Mouse (Mus musculus): Measurements from ENCODE around the gene Unc93a2. TPM values are rescaled to one million over a fixed set of nuclear protein-coding genes. Genes with fewer than 3 reads are reported as not detected.
"Not testable (repeated sequence)": the region's sequence is repeated elsewhere in the genome, so short reads cannot be mapped to it uniquely, and the experiment has no call there.

Gene Unc93a2
- 0.13 and 0.14 TPM in 2 replicates for polyA plus RNA-seq (2012; rRNA removed)

DNA sequence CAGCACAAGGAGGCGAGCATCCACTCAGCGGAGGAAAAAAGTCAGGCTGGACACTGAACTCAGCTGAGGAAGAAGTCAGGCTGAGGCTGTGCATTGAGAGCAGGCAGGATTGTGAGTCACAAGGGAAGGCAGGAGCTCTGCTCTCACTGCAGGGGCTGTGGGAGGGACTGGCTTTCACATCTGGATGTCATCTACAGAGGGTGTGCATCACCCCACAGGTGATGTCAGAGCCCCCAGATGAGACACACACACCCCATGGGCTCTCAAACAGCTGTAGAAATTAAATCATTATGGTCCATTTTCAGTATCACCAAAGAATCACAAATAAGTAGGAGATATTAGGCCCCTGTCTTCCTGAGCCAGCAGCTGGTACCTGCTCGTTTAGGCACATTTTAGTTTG lies at the start of gene Unc93a2:
Unc93a2 (minus strand) TSS at position 101 of the 400 bp plus-strand sequence.
- not testable (repeated sequence) for H3K27ac ChIP-seq (ENCODE audit: insufficient read depth, low read depth, low read length); H3K4me1 ChIP-seq (ENCODE audit: control insufficient read depth, insufficient read depth, low read length); H3K27me3 ChIP-seq (replicated peaks; ENCODE audit: control insufficient read depth, insufficient read depth, low read length); DNase-seq; H3K36me3 ChIP-seq (ENCODE audit: control insufficient read depth, insufficient read depth, low read length); H3K4me3 ChIP-seq (ENCODE audit: insufficient read depth, low read depth, low read length)
- 81% methylated on average over 3 of the region's 3 CpGs for WGBS

- 50% methylated on average over 4 of the region's 4 CpGs for WGBS
- H3K4me3 ChIP-seq (ENCODE audit: insufficient read depth, low read depth, low read length); H3K27ac ChIP-seq (ENCODE audit: insufficient read depth, low read depth, low read length); H3K27me3 ChIP-seq (replicated peaks; ENCODE audit: control insufficient read depth, insufficient read depth, low read length); H3K36me3 ChIP-seq (ENCODE audit: control insufficient read depth, insufficient read depth, low read length); H3K4me1 ChIP-seq (ENCODE audit: control insufficient read depth, insufficient read depth, low read length); DNase-seq: not testable (repeated sequence)
Measured at GRCm38 (mm10) chr17:7434121-7434520, 48.9 kb upstream of the Unc93a2 start.

GRCm38 (mm10) chr17:7430210-7430631 lies 45.0 kb upstream of the Unc93a2 start:
- 63% methylated on average over 4 of the region's 4 CpGs for WGBS
- DNase-seq = peak; percentile 9
- not testable (repeated sequence) for H3K36me3 ChIP-seq (ENCODE audit: control insufficient read depth, insufficient read depth, low read length); H3K27me3 ChIP-seq (replicated peaks; ENCODE audit: control insufficient read depth, insufficient read depth, low read length); H3K4me1 ChIP-seq (ENCODE audit: control insufficient read depth, insufficient read depth, low read length); H3K27ac ChIP-seq (ENCODE audit: insufficient read depth, low read depth, low read length); H3K4me3 ChIP-seq (ENCODE audit: insufficient read depth, low read depth, low read length)

GRCm38 (mm10) chr17:7420191-7420973 lies 35.1 kb upstream of the Unc93a2 start:
- not testable (repeated sequence) for H3K27me3 ChIP-seq (replicated peaks; ENCODE audit: control insufficient read depth, insufficient read depth, low read length); H3K4me3 ChIP-seq (ENCODE audit: insufficient read depth, low read depth, low read length); H3K36me3 ChIP-seq (ENCODE audit: control insufficient read depth, insufficient read depth, low read length); H3K27ac ChIP-seq (ENCODE audit: insufficient read depth, low read depth, low read length); H3K4me1 ChIP-seq (ENCODE audit: control insufficient read depth, insufficient read depth, low read length)
- TF ChIP-seq CTCF (conservative IDR thresholded peaks at IDR 0.05; ENCODE audit: insufficient read depth, insufficient read length, low read depth, low read length) = peak; percentile 32
- WGBS = 37% methylated on average over 3 of the region's 3 CpGs
- peak; percentile 13 for DNase-seq

DNA sequence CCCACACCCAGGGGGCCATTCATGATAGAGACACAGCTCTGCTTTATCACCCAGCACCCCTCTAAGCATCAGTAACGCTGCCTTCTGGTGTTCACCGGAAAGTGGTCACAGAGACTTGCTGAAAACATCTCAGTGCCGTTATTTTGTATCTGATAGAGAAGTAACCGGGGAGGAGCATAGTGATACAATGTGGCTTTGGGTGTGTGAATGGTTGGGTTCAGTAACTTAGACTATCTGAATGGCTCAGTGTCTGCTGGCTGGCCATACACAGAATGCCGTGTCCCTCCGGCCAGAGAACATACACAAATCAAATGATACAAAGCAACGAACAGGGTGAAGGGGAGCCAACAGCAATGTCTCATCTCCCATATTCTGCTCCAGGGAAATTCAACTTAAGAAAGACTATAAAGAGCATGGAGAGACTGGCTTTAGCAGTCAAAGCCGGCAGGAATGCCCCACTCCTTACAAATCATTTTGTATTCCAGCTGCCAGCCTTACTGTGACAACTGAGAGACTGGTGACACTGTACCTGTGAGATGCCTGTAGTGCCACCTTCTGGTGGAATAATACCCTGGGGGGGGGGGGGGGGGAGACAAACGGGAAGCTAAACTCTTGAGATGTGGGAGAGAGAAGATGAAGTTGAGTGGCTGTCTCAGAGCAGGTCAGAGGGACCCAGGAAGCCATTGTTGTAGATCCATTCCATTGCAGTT lies 29.5 kb upstream of the Unc93a2 start:
- not testable (repeated sequence) for H3K4me3 ChIP-seq (ENCODE audit: insufficient read depth, low read depth, low read length); DNase-seq; H3K36me3 ChIP-seq (ENCODE audit: control insufficient read depth, insufficient read depth, low read length); H3K27ac ChIP-seq (ENCODE audit: insufficient read depth, low read depth, low read length); H3K27me3 ChIP-seq (replicated peaks; ENCODE audit: control insufficient read depth, insufficient read depth, low read length); H3K4me1 ChIP-seq (ENCODE audit: control insufficient read depth, insufficient read depth, low read length)
- 73% methylated on average over 8 of the region's 9 CpGs for WGBS

GRCm38 (mm10) chr17:7413336-7413735 lies 28.1 kb upstream of the Unc93a2 start:
- not testable (repeated sequence) for H3K4me3 ChIP-seq (ENCODE audit: insufficient read depth, low read depth, low read length); DNase-seq; H3K36me3 ChIP-seq (ENCODE audit: control insufficient read depth, insufficient read depth, low read length); H3K4me1 ChIP-seq (ENCODE audit: control insufficient read depth, insufficient read depth, low read length); H3K27ac ChIP-seq (ENCODE audit: insufficient read depth, low read depth, low read length); H3K27me3 ChIP-seq (replicated peaks; ENCODE audit: control insufficient read depth, insufficient read depth, low read length)
- 56% methylated on average over 8 of the region's 8 CpGs for WGBS

- H3K4me3 ChIP-seq (ENCODE audit: insufficient read depth, low read depth, low read length); H3K27ac ChIP-seq (ENCODE audit: insufficient read depth, low read depth, low read length); H3K4me1 ChIP-seq (ENCODE audit: control insufficient read depth, insufficient read depth, low read length); H3K27me3 ChIP-seq (replicated peaks; ENCODE audit: control insufficient read depth, insufficient read depth, low read length); H3K36me3 ChIP-seq (ENCODE audit: control insufficient read depth, insufficient read depth, low read length); DNase-seq: not testable (repeated sequence)
- WGBS = 40% methylated on average over 6 of the region's 6 CpGs
Measured at GRCm38 (mm10) chr17:7399770-7400169, 14.5 kb upstream of the Unc93a2 start.

- not testable (repeated sequence) for DNase-seq; H3K4me3 ChIP-seq (ENCODE audit: insufficient read depth, low read depth, low read length); H3K27me3 ChIP-seq (replicated peaks; ENCODE audit: control insufficient read depth, insufficient read depth, low read length); H3K36me3 ChIP-seq (ENCODE audit: control insufficient read depth, insufficient read depth, low read length); H3K4me1 ChIP-seq (ENCODE audit: control insufficient read depth, insufficient read depth, low read length); H3K27ac ChIP-seq (ENCODE audit: insufficient read depth, low read depth, low read length)
- 69% methylated on average over 6 of the region's 6 CpGs for WGBS
Measured at GRCm38 (mm10) chr17:7398198-7398847, 13.1 kb upstream of the Unc93a2 start.

DNA sequence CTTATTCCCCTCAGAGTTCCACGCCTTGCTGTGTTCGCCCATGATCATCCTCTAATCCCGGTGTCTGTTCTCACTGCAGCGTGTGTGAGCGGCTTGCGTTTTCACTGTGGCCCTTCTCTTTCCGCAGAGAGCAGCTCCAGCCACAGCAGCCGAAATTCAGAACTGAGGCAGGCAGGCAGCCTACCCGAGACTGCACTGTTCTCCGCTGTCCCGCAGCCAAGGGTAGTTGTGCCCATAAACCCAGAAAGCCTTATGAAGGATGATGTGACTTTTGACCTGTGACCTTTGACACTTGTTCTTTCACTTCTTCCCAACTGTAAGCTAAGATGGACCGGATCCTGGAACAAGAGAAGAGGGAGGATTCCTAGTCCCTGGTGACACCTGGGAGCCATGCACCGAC lies 11.8 kb upstream of the Unc93a2 start:
- not testable (repeated sequence) for H3K27ac ChIP-seq (ENCODE audit: insufficient read depth, low read depth, low read length)

GRCm38 (mm10) chr17:7396288-7396687 lies 11.0 kb upstream of the Unc93a2 start:
- not testable (repeated sequence) for DNase-seq; H3K36me3 ChIP-seq (ENCODE audit: control insufficient read depth, insufficient read depth, low read length); H3K4me1 ChIP-seq (ENCODE audit: control insufficient read depth, insufficient read depth, low read length); H3K27ac ChIP-seq (ENCODE audit: insufficient read depth, low read depth, low read length); H3K4me3 ChIP-seq (ENCODE audit: insufficient read depth, low read depth, low read length); H3K27me3 ChIP-seq (replicated peaks; ENCODE audit: control insufficient read depth, insufficient read depth, low read length)
- no CpG with 5 or more reads among the region's 2 CpGs for WGBS

More for the DNA sequence above, 11.8 kb upstream of the Unc93a2 start:
- 69% methylated on average over 13 of the region's 13 CpGs for WGBS
- not testable (repeated sequence) for H3K4me3 ChIP-seq (ENCODE audit: insufficient read depth, low read depth, low read length); H3K27me3 ChIP-seq (replicated peaks; ENCODE audit: control insufficient read depth, insufficient read depth, low read length); H3K4me1 ChIP-seq (ENCODE audit: control insufficient read depth, insufficient read depth, low read length); H3K36me3 ChIP-seq (ENCODE audit: control insufficient read depth, insufficient read depth, low read length)
- peak; percentile 18 for DNase-seq

DNA sequence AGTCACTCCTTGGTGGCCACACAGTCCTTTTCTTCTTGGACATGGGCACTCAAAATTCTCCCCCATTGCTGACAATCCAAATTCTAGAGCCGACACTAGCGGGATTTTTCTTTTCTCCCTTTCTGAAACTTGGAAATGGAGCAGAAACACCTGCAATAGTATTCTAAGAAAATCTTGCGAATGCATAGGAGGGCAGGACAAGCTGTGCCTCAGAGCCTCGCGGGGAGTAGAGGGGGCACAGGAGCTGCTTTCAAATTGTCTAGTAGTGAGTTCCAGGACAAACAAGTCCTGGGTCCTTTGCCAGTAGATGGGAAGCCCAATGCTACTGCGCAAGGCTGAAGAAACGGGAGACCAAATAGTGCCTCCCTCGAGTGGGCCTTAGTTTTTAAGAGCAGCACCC lies 10.4 kb upstream of the Unc93a2 start:
- not testable (repeated sequence) for H3K4me3 ChIP-seq (ENCODE audit: insufficient read depth, low read depth, low read length)

More for the DNA sequence above, 10.4 kb upstream of the Unc93a2 start:
- not testable (repeated sequence) for H3K36me3 ChIP-seq (ENCODE audit: control insufficient read depth, insufficient read depth, low read length); H3K27ac ChIP-seq (ENCODE audit: insufficient read depth, low read depth, low read length); H3K4me1 ChIP-seq (ENCODE audit: control insufficient read depth, insufficient read depth, low read length); H3K27me3 ChIP-seq (replicated peaks; ENCODE audit: control insufficient read depth, insufficient read depth, low read length); DNase-seq
- 92% methylated on average over 8 of the region's 8 CpGs for WGBS

Data from kidney, adult 2 months (tissue).